Mouse (Mus musculus): ENCODE results near the gene Sstr4.

Gene Sstr4

DNA sequence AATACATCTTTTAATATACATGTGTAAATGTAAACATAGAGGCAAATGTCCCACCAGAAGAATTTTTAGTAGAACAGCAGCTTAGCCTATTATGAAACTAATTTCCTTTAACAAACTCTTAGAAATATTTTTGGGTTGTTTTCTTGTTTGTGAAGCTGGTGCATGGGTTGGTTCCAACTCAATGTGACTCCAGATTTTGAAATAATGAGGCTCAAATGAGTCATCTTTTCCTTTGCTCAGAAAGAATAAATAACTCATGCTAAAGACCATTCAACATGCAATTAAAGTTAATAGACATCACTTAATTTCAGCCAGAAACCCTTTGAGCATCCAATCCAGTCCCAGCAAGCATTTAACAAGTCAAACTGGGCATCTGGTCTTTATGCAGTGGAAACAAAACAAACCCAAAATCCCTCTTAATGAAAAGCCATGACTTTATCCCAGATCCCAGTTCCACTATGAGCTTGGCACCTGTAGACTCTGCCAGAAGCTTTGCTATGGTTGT, 33.9 kb downstream of the Sstr4 start:
- DNase-seq (ENCODE audit: low read depth, low spot score), result no peak

DNA sequence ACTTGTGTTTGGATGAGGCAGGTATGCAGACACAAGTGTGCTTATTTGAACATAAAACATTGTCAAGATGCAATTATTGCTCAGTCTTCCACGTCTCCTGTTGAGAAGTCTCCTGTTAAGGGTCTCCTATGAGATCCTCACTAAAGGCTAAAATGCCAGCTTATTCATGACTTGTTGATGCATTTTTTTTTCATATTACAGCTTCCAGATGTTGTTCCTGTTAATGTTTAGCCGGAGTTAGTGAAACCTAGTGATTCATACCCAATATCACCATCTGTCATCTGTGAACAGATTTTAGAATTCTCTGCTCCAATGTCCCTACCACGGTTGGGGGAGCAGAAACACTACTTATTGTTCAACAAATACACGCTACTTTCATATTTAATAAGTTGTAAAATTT, 35.8 kb downstream of the Sstr4 start:
- no peak for DNase-seq (ENCODE audit: low read depth, low spot score)

DNA sequence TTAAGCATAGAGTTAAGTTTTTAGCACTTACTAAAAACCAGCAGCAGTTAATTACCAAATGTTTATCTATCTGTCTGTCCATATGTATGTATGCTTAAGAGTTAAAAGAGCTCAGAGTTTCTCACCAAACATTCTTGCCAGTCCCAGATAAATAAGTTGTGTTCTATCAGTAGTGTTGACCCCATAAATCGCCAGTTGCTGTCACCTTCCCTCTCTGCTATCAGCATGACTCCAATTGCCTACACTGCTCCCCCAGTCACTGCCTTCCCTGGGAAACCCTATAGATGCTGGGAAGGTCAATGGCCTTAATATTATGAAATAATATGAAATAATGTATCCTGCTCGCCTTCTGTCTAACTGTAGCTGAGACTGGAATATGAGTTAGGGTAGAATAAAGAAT, 37.2 kb downstream of the Sstr4 start:
- no peak for DNase-seq (ENCODE audit: low read depth, low spot score)

DNA sequence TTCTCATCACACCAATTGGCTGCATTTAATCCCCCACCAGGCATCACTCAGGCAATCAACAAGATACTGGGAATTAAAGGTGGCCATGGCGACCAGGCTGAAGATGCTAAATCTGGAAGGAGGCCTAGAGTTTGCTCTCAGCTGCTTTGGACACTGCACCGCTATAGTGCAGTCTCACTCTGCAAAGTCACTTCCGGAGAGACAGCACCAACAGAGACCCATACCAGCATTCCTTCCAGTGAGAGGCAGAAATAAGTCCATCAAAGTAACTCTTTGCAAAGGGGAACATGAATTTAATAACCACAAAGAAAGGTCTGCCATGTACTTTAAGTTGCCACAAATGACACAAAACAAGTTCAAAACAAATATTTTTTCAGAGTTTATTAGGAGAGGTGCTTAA, 41.1 kb downstream of the Sstr4 start:
- DNase-seq (ENCODE audit: low read depth, low spot score), result no peak

GRCm38 (mm10) chr2:148439691-148440276, 44.6 kb downstream of the Sstr4 start:
- DNase-seq (ENCODE audit: low read depth, low spot score), result no peak

DNA sequence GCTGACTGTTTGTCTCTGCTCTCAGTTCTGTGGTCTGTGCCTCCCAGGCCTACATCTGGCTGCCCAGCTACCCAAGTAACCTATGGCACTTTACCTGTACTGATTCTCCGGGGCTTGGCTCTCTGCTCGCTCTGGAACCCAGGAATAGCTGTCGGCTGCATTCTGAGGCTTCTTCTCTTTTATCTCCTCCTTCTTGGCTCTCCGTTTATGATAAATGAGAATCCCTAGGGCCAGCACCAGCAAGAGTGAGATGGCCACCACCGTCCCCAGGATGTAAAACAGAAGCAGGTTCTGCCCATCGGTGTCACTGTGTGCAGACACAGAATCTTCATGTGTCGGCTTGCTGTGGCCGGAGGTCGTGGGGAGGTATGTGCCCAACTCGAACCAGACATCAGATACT, 46.3 kb downstream of the Sstr4 start:
- DNase-seq (ENCODE audit: low read depth, low spot score), result no peak

GRCm38 (mm10) chr2:148442172-148442571, 47.0 kb downstream of the Sstr4 start:
- no peak for DNase-seq (ENCODE audit: low read depth, low spot score)

DNA sequence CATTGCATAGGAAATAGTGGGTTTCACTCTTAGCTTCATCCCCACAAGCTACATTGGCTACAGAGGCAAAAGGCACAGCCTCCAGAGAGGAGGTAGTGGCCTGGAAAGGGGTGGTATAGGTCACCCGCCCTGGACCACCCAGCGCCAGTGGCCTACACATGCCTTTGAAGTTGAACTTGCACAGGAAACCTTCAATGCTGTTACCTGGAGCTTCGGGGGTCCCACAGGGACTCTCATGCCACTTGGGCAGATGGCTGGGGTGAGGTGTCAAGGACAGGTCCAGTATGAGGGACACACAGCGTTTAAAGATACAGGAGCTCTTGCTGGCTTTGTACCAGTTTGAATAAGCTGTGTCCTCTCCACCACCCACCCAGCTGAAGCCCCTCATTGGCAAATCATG, 47.6 kb downstream of the Sstr4 start:
- no peak for DNase-seq (ENCODE audit: low read depth, low spot score)

DNA sequence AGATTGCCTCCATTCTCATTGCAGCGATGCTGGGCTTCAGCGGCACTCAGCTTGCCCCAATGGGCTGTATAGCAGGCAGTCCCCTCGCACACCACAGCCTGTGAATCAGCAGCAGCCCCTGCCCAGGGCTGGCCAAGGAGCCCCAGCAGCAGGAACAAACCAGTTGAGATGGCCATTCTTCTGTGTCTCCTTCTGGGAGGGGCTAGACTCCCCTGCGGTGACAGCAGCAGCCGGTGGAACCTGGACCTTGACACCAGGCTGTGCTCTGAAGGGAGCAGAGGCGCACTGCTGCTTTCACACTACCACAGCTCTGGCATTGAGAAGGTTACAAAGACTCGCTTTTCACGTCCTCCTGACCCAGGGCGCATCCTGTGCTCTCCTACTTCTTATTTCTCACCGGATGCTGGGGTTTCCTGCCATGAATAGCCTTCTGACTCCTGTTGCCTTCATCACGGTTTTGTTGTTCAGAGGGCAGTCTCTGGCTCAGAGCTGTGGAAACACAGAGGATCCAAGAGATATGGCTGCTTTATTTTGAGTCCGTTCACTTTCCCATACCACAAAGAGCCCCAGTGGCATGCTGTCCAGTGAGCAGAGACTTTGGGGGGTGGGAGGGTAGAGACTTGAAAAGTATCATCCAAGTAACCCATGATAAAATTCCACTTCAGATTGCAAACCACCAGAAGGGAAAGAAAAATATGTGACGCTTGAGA, 48.3 kb downstream of the Sstr4 start, which contains the start of gene Cd93:
TSS of gene Cd93 (minus strand) at position 315 of the 710 bp plus-strand sequence.
- DNase-seq (ENCODE audit: low read depth, low spot score), result no peak

DNA sequence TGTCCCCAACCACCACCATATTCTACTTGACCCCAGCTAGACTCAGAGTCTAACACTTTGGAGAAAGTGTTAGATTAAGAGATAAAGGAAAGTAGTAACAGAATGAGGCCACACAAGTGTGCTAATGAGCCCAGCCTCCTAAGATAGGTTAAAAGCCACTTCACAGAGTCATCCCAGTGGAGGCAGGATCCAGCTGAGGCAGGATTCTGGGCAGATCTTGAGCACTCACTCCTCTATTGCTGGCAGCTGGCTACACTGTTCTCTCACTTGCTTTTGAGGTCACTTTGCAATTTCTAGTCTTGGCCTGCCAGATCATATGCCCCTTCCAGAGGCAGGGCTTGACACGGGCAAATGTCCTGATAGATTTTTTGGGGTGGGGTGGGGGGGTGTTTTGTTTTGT, 49.3 kb downstream of the Sstr4 start:
- DNase-seq (ENCODE audit: low read depth, low spot score), result no peak

- DNase-seq (ENCODE audit: low read depth, low spot score), result no peak
These were observed 50.5 kb downstream of the Sstr4 start for GRCm38 (mm10) chr2:148445616-148446015.
